Mouse (Mus musculus) heart, postnatal 25 days (tissue): ENCODE results near the gene Zbtb8a. TPM values are rescaled to one million over a fixed set of nuclear protein-coding genes. Genes with fewer than 3 reads are reported as not detected.

Source experiments
- DNase-seq: peaks from one replicate; pipeline ENCODE4 v3.0.0; 2022; ENCODE audit warnings: low spot score
- intact Hi-C: fragments of 180-260 bp; cut with DNase I; formaldehyde crosslinking; loops from one replicate; pipeline ENCODE4 v1.15.1; 2025
- total RNA-seq, 2 experiments: library from RNA; stranded (reverse); gene quantifications; 2 replicates each; pipeline ENCODE4 v1.2.3; 2021

The Zbtb8a gene
- total RNA-seq, 2 experiments from 2014 or later, result 3.5 to 3.7 TPM

DNA sequence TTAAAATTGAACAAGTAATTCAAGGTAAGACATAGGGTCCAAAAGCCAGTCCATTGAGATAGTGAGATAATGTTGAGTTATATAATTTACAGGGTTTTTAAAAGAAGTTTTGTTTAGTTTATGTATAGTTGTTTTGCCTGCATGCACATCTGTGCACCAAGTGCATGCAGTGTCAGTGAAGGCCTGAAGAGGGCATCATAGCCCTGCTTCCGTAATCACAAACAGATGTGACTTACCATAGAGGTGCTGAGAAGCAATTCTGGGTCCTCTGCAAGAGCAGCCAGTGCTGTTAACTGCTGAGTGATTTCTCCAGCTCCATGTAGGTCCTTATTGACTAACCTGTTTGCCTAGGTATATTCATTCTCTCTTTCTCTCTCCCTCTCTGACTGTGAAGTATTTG is 36.0 kb downstream of the Zbtb8a start:
- intact Hi-C loops, result no loop called here
- DNase-seq, result no peak

DNA sequence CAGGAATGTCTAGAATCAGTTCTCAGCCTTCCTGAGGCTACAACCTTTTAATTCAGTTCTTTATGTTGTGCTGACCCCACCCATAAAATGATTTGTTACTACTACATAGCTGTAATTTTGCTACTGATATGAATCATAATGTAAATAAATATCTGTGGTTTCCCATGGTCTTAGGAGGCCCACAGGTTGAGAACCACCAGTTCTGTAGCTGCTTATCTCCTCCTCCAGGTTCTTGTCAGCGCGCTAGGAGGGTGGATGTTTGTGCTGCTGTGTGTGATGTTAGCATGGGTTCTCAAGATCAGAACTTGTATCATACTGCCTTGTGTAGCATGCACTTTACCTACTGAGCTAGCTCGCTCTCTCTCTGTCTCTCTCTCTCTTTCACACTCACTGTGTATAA is 38.2 kb downstream of the Zbtb8a start:
- no peak for DNase-seq
- intact Hi-C loops, result loop anchor here (10.0 kb wide), 1 partner anchor 265 kb away; the partner anchor contains the start of genes Eif3i and Tmem234

DNA sequence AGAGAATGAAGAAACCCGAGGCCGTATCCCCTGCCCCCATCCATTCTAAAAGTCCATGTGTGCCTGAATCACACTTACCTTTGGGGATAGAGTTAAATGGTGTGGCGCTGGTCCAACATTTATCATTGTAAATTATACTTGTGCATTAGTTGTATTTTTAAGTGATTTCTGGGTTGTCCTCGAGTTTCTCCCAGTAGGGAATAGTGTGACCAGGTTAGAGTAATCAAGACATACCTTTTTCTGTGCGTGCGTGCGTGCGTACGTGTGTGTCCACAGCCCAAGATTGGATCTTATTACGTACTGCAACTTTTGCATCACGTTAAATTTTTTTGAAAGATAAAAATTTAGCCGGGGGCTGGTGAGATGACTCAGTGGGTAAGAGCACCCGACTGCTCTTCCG is 41.6 kb downstream of the Zbtb8a start:
- intact Hi-C loops, result loop anchor here (10.0 kb wide), 1 partner anchor 269 kb away; the partner anchor contains the start of genes Eif3i and Tmem234
- no peak for DNase-seq

DNA sequence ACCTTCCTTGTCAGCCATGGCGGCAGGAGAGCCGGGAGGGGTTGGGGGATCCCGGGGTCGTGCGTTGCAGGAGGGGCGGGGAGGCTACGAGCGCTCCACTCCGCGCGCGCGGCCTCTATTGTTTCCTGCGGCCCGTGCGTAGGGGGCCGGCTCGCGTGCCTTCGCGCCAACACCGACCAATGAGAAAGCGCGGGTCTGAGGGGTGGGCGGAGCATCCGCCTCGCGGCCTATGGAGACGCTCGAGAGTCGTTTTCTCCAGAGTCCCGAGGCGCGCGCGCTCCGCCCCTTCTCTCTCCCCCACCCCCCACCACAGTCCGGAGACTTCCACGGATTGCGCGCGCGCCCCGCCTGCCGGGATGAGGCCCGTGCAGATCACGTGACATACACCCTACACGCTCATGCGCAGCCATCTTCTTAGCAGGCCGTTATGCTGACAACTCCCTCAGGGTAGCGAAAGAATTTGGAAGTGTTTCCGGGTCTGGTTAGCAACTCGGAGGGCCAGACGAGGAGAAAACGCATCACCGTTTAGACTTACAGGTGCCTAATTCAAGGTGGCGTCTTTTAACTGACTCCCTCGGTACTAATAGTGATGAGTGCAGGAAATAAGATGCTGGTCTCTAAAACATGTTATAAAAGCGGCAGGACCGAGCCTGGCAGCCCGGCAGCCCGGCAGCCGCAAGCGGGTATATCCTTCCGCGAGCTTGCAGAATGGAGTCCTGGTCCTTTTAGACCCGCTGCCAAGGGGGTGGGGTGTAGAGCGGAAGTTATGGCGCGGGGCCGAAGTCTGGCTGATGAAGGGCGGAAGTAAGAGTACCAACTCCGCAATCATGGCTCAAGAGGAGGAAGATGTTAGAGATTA is 42.5 kb downstream of the Zbtb8a start, which contains the start of the genes Rbbp4 and Zbtb8os:
Gene Rbbp4 (minus strand): TSS at position 155 of the 859 bp plus-strand sequence.
Gene Zbtb8os (plus strand): TSS at position 480 of the 859 bp plus-strand sequence.
- peak; percentile 95 for DNase-seq
- intact Hi-C loops, result loop anchor here (10.0 kb wide), 1 partner anchor 269 kb away; the partner anchor contains the start of genes Eif3i and Tmem234

DNA sequence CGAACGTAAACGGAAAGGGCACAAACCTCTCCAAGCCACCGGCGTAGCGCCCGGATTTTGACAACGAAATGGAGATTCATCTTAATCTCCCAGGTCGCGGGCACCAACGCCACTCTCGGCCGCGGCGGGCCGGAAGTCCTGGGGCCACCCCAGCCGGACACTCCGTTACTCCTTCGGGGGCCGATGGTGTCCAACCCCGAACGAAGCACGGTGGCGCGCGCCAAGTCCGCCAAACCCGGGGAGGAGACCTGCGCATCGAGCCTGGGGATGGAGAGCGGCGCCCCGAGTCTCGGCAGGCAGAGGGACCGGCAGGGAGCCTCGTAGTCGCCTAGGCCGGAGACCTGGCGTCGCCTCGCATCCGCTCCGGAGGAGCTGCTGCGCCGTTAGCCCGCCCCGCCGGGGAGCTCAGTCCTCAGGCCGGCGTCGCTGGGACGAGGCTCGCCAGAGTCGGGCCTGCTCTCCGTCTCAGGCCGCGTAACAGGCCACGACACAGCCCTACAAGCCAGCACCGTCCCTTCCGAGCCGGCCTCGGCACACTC is 43.2 kb downstream of the Zbtb8a start:
- peak; percentile 44 for DNase-seq
- intact Hi-C loops, result loop anchor here (5.0 to 10.0 kb wide), 2 partner anchors 142 to 270 kb away; partner anchors contain the start of genes Eif3i and Tmem234

DNA sequence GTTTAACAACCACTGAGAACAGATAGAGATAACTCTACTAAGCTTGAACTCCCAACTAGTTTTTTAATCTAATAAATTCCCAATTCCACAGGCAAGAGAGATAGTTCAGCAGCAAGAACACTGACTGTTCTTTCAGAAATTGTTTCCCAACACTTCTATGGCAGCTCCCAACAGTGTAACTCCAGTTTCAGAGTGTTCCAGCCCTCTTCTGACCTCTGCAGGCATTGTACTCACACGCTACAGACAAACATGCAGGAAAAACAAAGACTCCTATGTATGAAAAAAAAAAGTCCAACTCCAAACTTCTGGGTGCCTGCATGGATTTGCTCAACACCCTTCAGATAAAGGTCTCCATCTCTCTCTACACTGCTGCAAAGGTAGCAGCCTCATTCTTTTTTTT is 45.1 kb downstream of the Zbtb8a start:
- intact Hi-C loops, result loop anchor here (5.0 to 10.0 kb wide), 2 partner anchors 141 to 272 kb away; partner anchors contain the start of genes Eif3i and Tmem234
- no peak for DNase-seq

DNA sequence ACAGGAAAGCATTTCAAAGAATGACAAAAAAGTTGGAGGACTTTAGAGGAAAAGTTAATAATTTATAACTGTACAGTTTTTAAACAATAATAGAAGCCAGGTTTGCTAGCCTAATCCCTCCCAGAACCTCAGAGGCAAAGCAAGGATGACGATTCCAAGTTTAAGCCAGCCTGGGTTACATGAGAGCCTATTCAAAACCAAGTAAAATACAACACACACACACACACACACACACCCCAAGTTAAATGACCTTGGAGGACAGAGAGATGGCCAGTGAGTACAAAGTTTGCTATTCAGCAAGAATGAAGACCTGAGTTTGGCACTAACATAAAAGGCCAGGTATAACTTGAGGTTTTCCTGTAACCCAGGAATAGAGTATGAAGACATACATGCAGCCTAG is 51.7 kb downstream of the Zbtb8a start:
- intact Hi-C loops, result no loop called here
- no peak for DNase-seq

DNA sequence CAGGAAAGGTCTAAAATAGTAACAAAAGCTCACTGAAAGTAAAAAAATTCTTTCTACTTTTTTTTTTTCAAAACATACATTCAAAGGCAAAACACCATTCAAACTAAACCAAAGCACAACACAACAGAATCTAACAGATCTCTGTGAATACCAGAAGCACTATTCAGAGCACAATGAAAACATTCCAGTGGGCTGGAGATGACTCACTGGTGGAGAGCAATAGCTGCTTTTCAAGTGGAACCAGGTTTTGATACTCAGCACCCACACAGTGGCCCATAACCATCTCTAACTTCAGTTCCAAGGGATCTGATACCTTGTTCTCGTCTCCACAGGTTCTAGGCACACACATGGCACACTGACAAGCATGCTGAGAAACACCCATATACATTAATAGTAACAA is 53.2 kb downstream of the Zbtb8a start:
- DNase-seq, result no peak
- intact Hi-C loops, result no loop called here

DNA sequence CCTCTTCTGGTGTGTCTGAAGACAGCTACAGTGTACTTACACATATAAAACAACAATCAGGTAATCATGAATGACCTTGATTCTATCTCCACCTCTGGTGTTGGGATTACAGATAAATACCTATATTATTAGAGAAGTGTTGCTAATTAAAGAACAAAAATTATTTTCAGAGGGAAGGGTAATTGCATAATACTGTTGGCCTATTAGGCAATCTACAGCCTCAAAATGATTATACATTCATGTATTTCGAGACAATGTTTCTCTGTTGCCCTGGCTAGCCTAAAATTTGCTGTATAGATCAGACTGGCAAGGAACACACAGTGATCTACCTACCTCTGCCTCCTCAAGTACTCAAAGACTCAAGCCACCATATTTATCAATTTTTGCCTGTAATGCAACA is 54.4 kb downstream of the Zbtb8a start:
- DNase-seq, result no peak
- intact Hi-C loops, result no loop called here

DNA sequence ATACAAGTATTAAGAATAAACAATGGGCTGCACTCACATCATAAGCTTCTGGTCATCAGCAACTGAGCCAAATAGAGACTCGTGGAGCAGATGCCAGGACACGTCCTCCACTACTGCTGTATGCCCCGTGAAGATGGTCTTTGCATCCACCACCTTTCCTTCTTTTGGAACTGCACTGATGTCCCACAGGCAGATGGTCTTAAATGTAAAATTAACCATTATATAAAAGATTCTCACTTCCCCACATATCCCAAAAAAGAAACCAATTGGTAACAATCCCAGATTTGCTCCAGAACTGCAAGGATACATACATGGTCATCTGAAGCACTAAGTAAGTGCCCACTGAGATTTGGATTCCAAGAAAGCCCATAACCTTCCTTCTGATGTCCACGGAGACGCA is 55.9 kb downstream of the Zbtb8a start:
- intact Hi-C loops, result no loop called here
- no peak for DNase-seq

DNA sequence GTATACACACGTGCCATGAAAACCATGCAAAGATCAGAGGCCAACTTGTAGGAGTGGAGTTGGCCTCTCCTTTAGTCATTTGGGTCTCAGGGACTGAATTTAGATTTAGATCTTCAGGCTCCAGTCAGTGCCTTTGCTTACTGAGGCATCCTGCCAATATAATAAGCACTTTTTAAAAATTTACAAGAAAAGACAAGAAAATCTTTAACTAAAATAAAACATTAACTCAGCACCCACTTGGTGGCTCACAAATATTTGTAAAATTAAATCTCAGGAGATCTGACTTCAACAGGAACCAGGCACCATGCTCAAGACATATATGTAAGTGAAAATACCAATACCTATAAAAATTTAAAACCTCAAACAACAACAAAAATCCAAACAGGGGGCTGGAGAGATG is 57.0 kb downstream of the Zbtb8a start:
- intact Hi-C loops, result no loop called here
- DNase-seq, result no peak

DNA sequence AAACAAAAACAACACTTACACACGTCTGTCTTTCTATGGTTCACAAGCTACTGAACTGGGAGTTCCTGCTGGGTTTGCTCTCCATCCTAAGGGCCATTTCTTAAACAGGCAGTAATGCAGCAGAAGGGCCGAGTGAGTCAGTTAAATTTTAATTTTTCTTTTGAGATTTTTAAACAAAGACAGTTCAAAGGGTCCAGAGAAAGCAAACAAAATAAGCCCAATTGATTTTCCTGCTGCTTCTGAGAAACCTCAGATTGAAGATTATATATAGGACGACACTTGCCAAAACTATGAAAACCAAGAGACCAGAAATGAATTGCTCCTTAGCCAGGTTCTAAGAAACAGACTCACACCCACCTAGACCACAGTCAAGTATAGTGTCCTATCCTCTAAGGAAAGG is 64.0 kb downstream of the Zbtb8a start:
- no peak for DNase-seq
- intact Hi-C loops, result no loop called here

DNA sequence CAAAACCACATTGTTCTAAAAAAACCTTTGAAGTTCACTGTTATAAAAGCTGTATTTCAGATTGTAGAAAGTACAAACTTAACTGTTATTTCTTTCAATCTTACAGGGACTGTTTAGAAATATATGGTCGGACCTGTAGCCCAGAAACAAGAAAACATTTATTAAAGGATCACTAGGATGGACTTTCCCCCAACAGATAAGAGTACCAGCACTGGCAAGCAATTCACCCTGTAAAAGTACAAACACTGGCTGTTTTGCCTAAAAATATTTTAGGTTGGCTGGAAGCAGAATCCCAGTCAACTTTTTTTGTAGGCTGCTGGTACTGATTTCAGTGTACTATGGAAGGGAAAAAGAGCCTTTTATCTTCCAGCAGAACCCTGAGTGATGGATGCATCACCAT is 70.0 kb downstream of the Zbtb8a start:
- no peak for DNase-seq

DNA sequence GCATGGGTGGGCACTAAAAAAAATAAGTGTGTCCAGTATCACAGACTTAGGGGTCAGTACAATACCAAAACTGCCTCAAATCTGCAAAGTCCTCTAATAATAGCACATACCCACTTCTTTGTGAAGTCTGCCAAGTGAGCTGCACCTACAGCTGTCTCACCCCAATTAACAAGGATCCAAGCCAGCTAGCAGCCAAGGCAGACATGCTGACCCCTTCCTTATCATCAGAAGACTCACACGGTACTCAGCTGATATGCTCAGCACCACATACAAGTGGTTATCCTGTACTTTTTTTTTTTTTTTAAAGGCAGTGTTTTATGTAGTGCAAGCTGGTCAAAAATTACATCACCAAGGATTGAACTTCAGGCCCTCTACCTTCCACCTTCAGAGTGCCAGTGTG is 73.6 kb downstream of the Zbtb8a start:
- DNase-seq, result no peak
- intact Hi-C loops, result no loop called here

More for the DNA sequence above, 70.0 kb downstream of the Zbtb8a start:
- intact Hi-C loops, result no loop called here

DNA sequence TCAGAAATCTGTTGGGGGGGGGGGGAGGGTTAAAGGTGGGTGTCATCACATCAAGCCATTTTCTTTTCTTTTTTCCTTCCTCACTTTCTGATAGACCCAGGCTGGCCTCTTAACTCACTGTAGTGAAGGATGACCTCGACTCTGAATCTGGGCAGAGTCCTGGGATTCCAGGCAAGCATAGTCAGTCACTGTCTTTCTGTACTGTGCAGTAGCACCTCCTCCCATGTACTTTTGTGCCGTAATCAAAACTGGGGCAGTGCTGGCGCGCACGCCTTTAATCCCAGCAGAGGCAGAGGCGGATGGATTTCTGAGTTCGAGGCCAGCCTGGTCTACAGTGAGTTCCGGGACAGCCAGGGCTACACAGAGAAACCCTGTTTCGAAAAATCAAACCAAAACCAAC is 74.1 kb downstream of the Zbtb8a start:
- intact Hi-C loops, result no loop called here
- no peak for DNase-seq

Other genes with a start within 250 kb of the Zbtb8a start
- 100 to 1,000 TPM; 325 TPM for gene Fndc5, start 241.1 kb downstream of the Zbtb8a start, total RNA-seq
- 10 to 100 TPM; 12.9 to 14.1 TPM for gene S100pbp, start 188.4 kb downstream of the Zbtb8a start, total RNA-seq
- gene Yars, start 188.4 kb downstream of the Zbtb8a start, total RNA-seq, result 10 to 100 TPM; 26.9 to 30.0 TPM
- 1 to 10 TPM; 3.3 to 6.1 TPM for gene C77080, start 116.7 kb downstream of the Zbtb8a start, total RNA-seq
- 10 to 100 TPM; 15.5 to 16.3 TPM for gene Sync, start 90.5 kb downstream of the Zbtb8a start, total RNA-seq
- 10 to 100 TPM; 77.5 to 84.0 TPM for gene Rbbp4, start 42.7 kb downstream of the Zbtb8a start, total RNA-seq
- 10 to 100 TPM; 18.6 to 22.7 TPM for gene Zbtb8os, start 42.4 kb downstream of the Zbtb8a start, total RNA-seq
- gene Zbtb8b, start 62.7 kb upstream of the Zbtb8a start, total RNA-seq, result under 1 TPM in 1 of 2 experiments, not detected in 1; 0.08 TPM
- 10 to 100 TPM; 40.6 to 45.6 TPM for gene Bsdc1, start 83.5 kb upstream of the Zbtb8a start, total RNA-seq
- gene Tssk3, start 112.9 kb upstream of the Zbtb8a start, total RNA-seq, result not detected
- not detected for gene Fam229a, start 113.1 kb upstream of the Zbtb8a start, total RNA-seq
- 1 to 10 TPM; 6.8 to 7.8 TPM for gene Marcksl1, start 135.5 kb upstream of the Zbtb8a start, total RNA-seq
- gene Hdac1, start 164.6 kb upstream of the Zbtb8a start, total RNA-seq, result 10 to 100 TPM; 15.9 to 18.6 TPM
- 1 to 10 TPM in 1 of 2 experiments, under 1 TPM in 1; 0.47 to 1.2 TPM for gene Lck, start 195.5 kb upstream of the Zbtb8a start, total RNA-seq
- gene Fam167b, start 200.4 kb upstream of the Zbtb8a start, total RNA-seq, result 1 to 10 TPM in 1 of 2 experiments, under 1 TPM in 1; 0.70 to 1.0 TPM
- gene Eif3i, start 222.5 kb upstream of the Zbtb8a start, total RNA-seq, result 100 to 1,000 TPM; 119 to 129 TPM
- 10 to 100 TPM; 38.5 to 42.3 TPM for gene Tmem234, start 222.6 kb upstream of the Zbtb8a start, total RNA-seq
- gene Dcdc2b, start 236.1 kb upstream of the Zbtb8a start, total RNA-seq, result 1 to 10 TPM in 1 of 2 experiments, under 1 TPM in 1; 0.61 to 1.5 TPM
- 10 to 100 TPM; 17.2 to 19.1 TPM for gene Iqcc, start 241.0 kb upstream of the Zbtb8a start, total RNA-seq
- 10 to 100 TPM; 25.3 to 28.5 TPM for gene Ccdc28b, start 245.8 kb upstream of the Zbtb8a start, total RNA-seq